Mouse (Mus musculus): ENCODE measurements around the gene Yju2. TPM values are rescaled to one million over a fixed set of nuclear protein-coding genes. Genes with fewer than 3 reads are reported as not detected.
A peak's percentile ranks its signal among the peaks of the same experiment; 100 is the strongest.
"Not testable (repeated sequence)": the region's sequence is repeated elsewhere in the genome, so short reads cannot be mapped to it uniquely, and the experiment has no call there.

Gene Yju2
- total and polyA plus RNA-seq, 2 experiments from 2014 or later = 10.1 to 14.6 TPM

- Histone ChIP-seq H3K9ac (replicated peaks; ENCODE audit: low read length, poor library complexity, severe bottlenecking) (peak overlapping the region; percentile 55), H3K4me2 (ENCODE audit: low read depth, low read length, poor library complexity, severe bottlenecking) (peak overlapping the region; percentile 64), H3K27ac (ENCODE audit: low read depth, low read length) (peak overlapping the region; percentile 79), H3K4me3 (ENCODE audit: low read depth, low read length) (peak overlapping the region; percentile 43)
- H3K4me1 ChIP-seq (ENCODE audit: insufficient read depth, low read length); H3K36me3 ChIP-seq (ENCODE audit: insufficient read depth, low read length); H3K9me3 ChIP-seq (ENCODE audit: low read length); H3K27me3 ChIP-seq (ENCODE audit: insufficient read depth, low read length): not testable (repeated sequence)
- TF ChIP-seq CTCF (IDR thresholded peaks at IDR 0.05) = peak; percentile 6; the same call in 1 of the 2 replicates
- DNase-seq (ENCODE audit: low spot score) (peak; percentile 90), ATAC-seq (ENCODE audit: low FRiP score) (peak; percentile 99)
- WGBS = 2% methylated on average over 51 of the region's 56 CpGs
These were observed 13.8 kb upstream of the Yju2 start for GRCm38 (mm10) chr17:55944866-55945682.

- ATAC-seq (ENCODE audit: low FRiP score) (no peak), DNase-seq (ENCODE audit: low spot score) (no peak)
- no peak for TF ChIP-seq CTCF (IDR thresholded peaks at IDR 0.05)
- 30% methylated on average over 5 of the region's 5 CpGs for WGBS
- Histone ChIP-seq H3K9ac (replicated peaks; ENCODE audit: low read length, poor library complexity, severe bottlenecking) (peak overlapping the region; percentile 55), H3K9me3 (ENCODE audit: low read length) (no peaks in the 10 kb centered on the region), H3K4me3 (ENCODE audit: low read depth, low read length) (peak overlapping the region; percentile 43), H3K27ac (ENCODE audit: low read depth, low read length) (peak overlapping the region; percentile 79), H3K4me2 (ENCODE audit: low read depth, low read length, poor library complexity, severe bottlenecking) (peak overlapping the region; percentile 64), H3K36me3 (ENCODE audit: insufficient read depth, low read length) (no peaks in the 10 kb centered on the region), H3K27me3 (ENCODE audit: insufficient read depth, low read length) (no peaks in the 10 kb centered on the region), H3K4me1 (ENCODE audit: insufficient read depth, low read length) (no peaks in the 10 kb centered on the region)
These were observed 13.2 kb upstream of the Yju2 start for GRCm38 (mm10) chr17:55945696-55946095.

- WGBS = 89% methylated on average over 4 of the region's 4 CpGs
- no peaks in the 10 kb centered on the region for H3K9me3 ChIP-seq (ENCODE audit: low read length)
- no peak overlapping the region for H3K4me3 ChIP-seq (ENCODE audit: low read depth, low read length)
These were observed 10.3 kb upstream of the Yju2 start for GRCm38 (mm10) chr17:55948647-55949046.

GRCm38 (mm10) chr17:55949400-55949799 lies 9.5 kb upstream of the Yju2 start, which contains the start of gene Zfp119b:
Zfp119b (minus strand) TSS chr17:55949500.
- Histone ChIP-seq H3K4me1 (ENCODE audit: insufficient read depth, low read length) (no peaks in the 10 kb centered on the region), H3K4me2 (ENCODE audit: low read depth, low read length, poor library complexity, severe bottlenecking) (no peak within 1 kb of the TSS), H3K27me3 (ENCODE audit: insufficient read depth, low read length) (no peaks in the 10 kb centered on the region), H3K9me3 (ENCODE audit: low read length) (no peaks in the 10 kb centered on the region), H3K36me3 (ENCODE audit: insufficient read depth, low read length) (no peaks in the 10 kb centered on the region), H3K27ac (ENCODE audit: low read depth, low read length) (no peak within 1 kb of the TSS), H3K9ac (replicated peaks; ENCODE audit: low read length, poor library complexity, severe bottlenecking) (no peak within 1 kb of the TSS), H3K4me3 (ENCODE audit: low read depth, low read length) (no peak within 1 kb of the TSS)
- DNase-seq (ENCODE audit: low spot score) (no peak), ATAC-seq (ENCODE audit: low FRiP score) (no peak)
- 81% methylated on average over 2 of the region's 2 CpGs for WGBS
- TF ChIP-seq CTCF (IDR thresholded peaks at IDR 0.05) = no peak

More at GRCm38 (mm10) chr17:55948647-55949046, 10.3 kb upstream of the Yju2 start:
- Histone ChIP-seq H3K4me1 (ENCODE audit: insufficient read depth, low read length) (no peaks in the 10 kb centered on the region), H3K27me3 (ENCODE audit: insufficient read depth, low read length) (no peaks in the 10 kb centered on the region), H3K36me3 (ENCODE audit: insufficient read depth, low read length) (no peaks in the 10 kb centered on the region), H3K9ac (replicated peaks; ENCODE audit: low read length, poor library complexity, severe bottlenecking) (no peak overlapping the region), H3K4me2 (ENCODE audit: low read depth, low read length, poor library complexity, severe bottlenecking) (no peak overlapping the region), H3K27ac (ENCODE audit: low read depth, low read length) (no peak overlapping the region)
- TF ChIP-seq CTCF (IDR thresholded peaks at IDR 0.05) = no peak
- no peak for DNase-seq (ENCODE audit: low spot score)
- ATAC-seq (ENCODE audit: low FRiP score) = no peak

- no peak for TF ChIP-seq CTCF (IDR thresholded peaks at IDR 0.05)
- Histone ChIP-seq H3K27me3 (ENCODE audit: insufficient read depth, low read length) (no peaks in the 10 kb centered on the region), H3K9ac (replicated peaks; ENCODE audit: low read length, poor library complexity, severe bottlenecking) (no peak overlapping the region), H3K4me3 (ENCODE audit: low read depth, low read length) (no peak overlapping the region), H3K9me3 (ENCODE audit: low read length) (no peaks in the 10 kb centered on the region), H3K27ac (ENCODE audit: low read depth, low read length) (no peak overlapping the region), H3K4me1 (ENCODE audit: insufficient read depth, low read length) (no peaks in the 10 kb centered on the region), H3K36me3 (ENCODE audit: insufficient read depth, low read length) (no peaks in the 10 kb centered on the region), H3K4me2 (ENCODE audit: low read depth, low read length, poor library complexity, severe bottlenecking) (no peak overlapping the region)
- DNase-seq (ENCODE audit: low spot score) = no peak
- WGBS = 76% methylated on average over 9 of the region's 9 CpGs
- no peak for ATAC-seq (ENCODE audit: low FRiP score)
These were observed 8.3 kb upstream of the Yju2 start for GRCm38 (mm10) chr17:55950601-55951000.

GRCm38 (mm10) chr17:55952041-55952440 lies 6.9 kb upstream of the Yju2 start:
- H3K9me3 ChIP-seq (ENCODE audit: low read length) = no peaks in the 10 kb centered on the region
- no peak overlapping the region for H3K4me2 ChIP-seq (ENCODE audit: low read depth, low read length, poor library complexity, severe bottlenecking)
- no peaks in the 10 kb centered on the region for H3K27me3 ChIP-seq (ENCODE audit: insufficient read depth, low read length)
- H3K9ac ChIP-seq (replicated peaks; ENCODE audit: low read length, poor library complexity, severe bottlenecking) = no peak overlapping the region
- no peak overlapping the region for H3K4me3 ChIP-seq (ENCODE audit: low read depth, low read length)
- ATAC-seq (ENCODE audit: low FRiP score) (no peak), DNase-seq (ENCODE audit: low spot score) (no peak)
- H3K27ac ChIP-seq (ENCODE audit: low read depth, low read length) = no peak overlapping the region
- no peaks in the 10 kb centered on the region for H3K36me3 ChIP-seq (ENCODE audit: insufficient read depth, low read length)
- H3K4me1 ChIP-seq (ENCODE audit: insufficient read depth, low read length) = no peaks in the 10 kb centered on the region
- TF ChIP-seq CTCF (IDR thresholded peaks at IDR 0.05) = no peak
